Comparison of ENCODE assay signal across 8 mouse cellular contexts in genomic region chr8:109609153-109609502, GRCm38 (mm10). TPM values are rescaled to one million over a fixed set of nuclear protein-coding genes. Genes with fewer than 3 reads are reported as not detected.
A peak's percentile ranks its signal among the peaks of the same experiment; 100 is the strongest.
DNase-seq lines count a peak whose midpoint lies in the region; ATAC-seq and TF ChIP-seq lines count a peak whose summit lies in the region.

No protein-coding gene starts in this region.

- H3K36me3 ChIP-seq in embryonic facial prominence, embryonic 15.5 days, result peaks cover 13% of the 10 kb centered on the region
- H3K36me3 ChIP-seq in hindbrain, embryonic 10.5 days, result peaks cover 20% of the 10 kb centered on the region
- peaks cover 18% of the 10 kb centered on the region for H3K36me3 ChIP-seq in liver, embryonic 12.5 days

- WGBS in embryonic facial prominence, embryonic 15.5 days, result 13% methylated on average over 5 of the region's 5 CpGs
- 29% methylated on average over 5 of the region's 5 CpGs for WGBS in hindbrain, embryonic 10.5 days
- WGBS in liver, embryonic 12.5 days (ENCODE audit: insufficient replicate concordance), result 12% methylated on average over 5 of the region's 5 CpGs
- WGBS in olfactory bulb, adult 2 months, result 16% methylated on average over 5 of the region's 5 CpGs

- no peak for TF ChIP-seq CTCF in olfactory bulb, adult 2 months (IDR thresholded peaks at IDR 0.05; ENCODE audit: insufficient read depth, low read depth, low read length)

- peak overlapping the region; percentile 58 for H3K4me2 ChIP-seq in embryonic facial prominence, embryonic 15.5 days (replicated peaks)
- H3K4me2 ChIP-seq in liver, embryonic 12.5 days, result peak overlapping the region; percentile 91

- TF ChIP-seq POLR2A in olfactory bulb, adult 2 months (IDR thresholded peaks at IDR 0.05; ENCODE audit: insufficient read depth, low read depth, low read length), result no peak

- H3K4me1 ChIP-seq in embryonic facial prominence, embryonic 15.5 days, result peaks cover 12% of the 10 kb centered on the region
- H3K4me1 ChIP-seq in hindbrain, embryonic 10.5 days (replicated peaks), result peaks cover 19% of the 10 kb centered on the region
- H3K4me1 ChIP-seq in liver, embryonic 12.5 days, result peaks cover 37% of the 10 kb centered on the region
- H3K4me1 ChIP-seq in olfactory bulb, adult 2 months (ENCODE audit: control insufficient read depth, insufficient read depth, low read length), result peaks cover 7% of the 10 kb centered on the region

- H3K9ac ChIP-seq in embryonic facial prominence, embryonic 15.5 days, result no peak overlapping the region
- peak overlapping the region; percentile 76 for H3K9ac ChIP-seq in liver, embryonic 12.5 days

- no peak for ATAC-seq in CD4-positive, CD25-positive, alpha-beta regulatory T cell, adult 4 months
- no peak for ATAC-seq in embryonic facial prominence, embryonic 15.5 days (ENCODE audit: insufficient number of reproducible peaks, low FRiP score, low TSS enrichment, low read depth)
- no peak for ATAC-seq in liver, embryonic 12.5 days

- H3K27me3 ChIP-seq in embryonic facial prominence, embryonic 15.5 days, result no peaks in the 10 kb centered on the region
- H3K27me3 ChIP-seq in hindbrain, embryonic 10.5 days (ENCODE audit: insufficient read depth, poor library complexity, severe bottlenecking), result no peaks in the 10 kb centered on the region
- H3K27me3 ChIP-seq in liver, embryonic 12.5 days (replicated peaks), result no peaks in the 10 kb centered on the region

- peak; percentile 26 for DNase-seq in CD4-positive, CD25-positive, alpha-beta regulatory T cell, adult 2 months (ENCODE audit: low read depth, low spot score)
- peak; percentile 27 for DNase-seq in ES-CJ7 (ENCODE audit: low read depth, low spot score)
- DNase-seq in hindbrain, embryonic 10.5 days (ENCODE audit: low spot score), result no peak
- DNase-seq in left cerebral cortex, adult 11 months (ENCODE audit: low spot score), result no peak

- peak overlapping the region; percentile 98 for H3K27ac ChIP-seq in embryonic facial prominence, embryonic 15.5 days (replicated peaks)
- H3K27ac ChIP-seq in hindbrain, embryonic 10.5 days, result peak overlapping the region; percentile 91
- H3K27ac ChIP-seq in liver, embryonic 12.5 days, result peak overlapping the region; percentile 94
- H3K27ac ChIP-seq in olfactory bulb, adult 2 months (ENCODE audit: insufficient read depth, low read depth, low read length), result 0 out of 2 replicates have a peak overlapping the region, but pooled peaks have one; percentile 29

- no peaks in the 10 kb centered on the region for H3K9me3 ChIP-seq in embryonic facial prominence, embryonic 15.5 days (replicated peaks)
- H3K9me3 ChIP-seq in hindbrain, embryonic 10.5 days, result no peaks in the 10 kb centered on the region
- no peaks in the 10 kb centered on the region for H3K9me3 ChIP-seq in liver, embryonic 12.5 days (replicated peaks)

- H3K4me3 ChIP-seq in embryonic facial prominence, embryonic 15.5 days (replicated peaks), result peak overlapping the region; percentile 65
- H3K4me3 ChIP-seq in hindbrain, embryonic 10.5 days, result peak overlapping the region; percentile 69
- H3K4me3 ChIP-seq in liver, embryonic 12.5 days, result peak overlapping the region; percentile 64
- no peak overlapping the region for H3K4me3 ChIP-seq in olfactory bulb, adult 2 months (ENCODE audit: insufficient read depth, low read depth, low read length)

RNA-seq across cellular contexts. Expression of gene Dhodh, which starts 0.7 kb away (rescaled TPM):
- polyA plus RNA-seq in CD4-positive, CD25-positive, alpha-beta regulatory T cell, adult 4 months (2017; shearing (Covaris generic)), result 10 to 100 TPM; 39.2 to 46.8 TPM
- 36.0 and 40.9 TPM in 2 replicates for polyA plus RNA-seq in embryonic facial prominence, embryonic 15.5 days (2015; fragmentation: Nextera tagmentation; extraction: Ambion mirVana)
- 47.6 and 50.6 TPM in 2 replicates for polyA plus RNA-seq in hindbrain, embryonic 10.5 days (2016; fragmentation: Nextera tagmentation; extraction: Ambion mirVana)
- polyA plus RNA-seq in liver, embryonic 12.5 days (2016; fragmentation: Nextera tagmentation; extraction: Ambion mirVana), result 33.3 and 35.3 TPM in 2 replicates
- polyA plus RNA-seq in olfactory bulb, adult 2 months (2012; ENCODE audit: insufficient read depth, insufficient read length, low replicate concordance, missing spikeins), result not detected in 2 replicates

RNA-seq across cellular contexts. Expression of gene Pkd1l3, which starts 5.2 kb away (rescaled TPM):
- under 1 TPM; 0.74 to 0.79 TPM for polyA plus RNA-seq in CD4-positive, CD25-positive, alpha-beta regulatory T cell, adult 4 months (2017; shearing (Covaris generic))
- polyA plus RNA-seq in embryonic facial prominence, embryonic 15.5 days (2015; fragmentation: Nextera tagmentation; extraction: Ambion mirVana), result 0.11 TPM in 1 of 2 replicates, not detected in the other
- 0.21 and 0.24 TPM in 2 replicates for polyA plus RNA-seq in hindbrain, embryonic 10.5 days (2016; fragmentation: Nextera tagmentation; extraction: Ambion mirVana)
- 0.97 and 2.0 TPM in 2 replicates for polyA plus RNA-seq in liver, embryonic 12.5 days (2016; fragmentation: Nextera tagmentation; extraction: Ambion mirVana)
- polyA plus RNA-seq in olfactory bulb, adult 2 months (2012; ENCODE audit: insufficient read depth, insufficient read length, low replicate concordance, missing spikeins), result not detected in 2 replicates

RNA-seq across cellular contexts. Expression of gene Hp, which starts 30.2 kb away (rescaled TPM):
- polyA plus RNA-seq in CD4-positive, CD25-positive, alpha-beta regulatory T cell, adult 4 months (2017; shearing (Covaris generic)), result not detected
- polyA plus RNA-seq in embryonic facial prominence, embryonic 15.5 days (2015; fragmentation: Nextera tagmentation; extraction: Ambion mirVana), result 6.6 and 8.2 TPM in 2 replicates
- 0.93 and 1.2 TPM in 2 replicates for polyA plus RNA-seq in hindbrain, embryonic 10.5 days (2016; fragmentation: Nextera tagmentation; extraction: Ambion mirVana)
- polyA plus RNA-seq in liver, embryonic 12.5 days (2016; fragmentation: Nextera tagmentation; extraction: Ambion mirVana), result 10.5 and 10.8 TPM in 2 replicates
- not detected in 2 replicates for polyA plus RNA-seq in olfactory bulb, adult 2 months (2012; ENCODE audit: insufficient read depth, insufficient read length, low replicate concordance, missing spikeins)

RNA-seq across cellular contexts. Expression of gene Txnl4b, which starts 43.4 kb away (rescaled TPM):
- polyA plus RNA-seq in CD4-positive, CD25-positive, alpha-beta regulatory T cell, adult 4 months (2017; shearing (Covaris generic)), result 10 to 100 TPM; 23.6 to 32.9 TPM
- 23.3 and 27.8 TPM in 2 replicates for polyA plus RNA-seq in embryonic facial prominence, embryonic 15.5 days (2015; fragmentation: Nextera tagmentation; extraction: Ambion mirVana)
- polyA plus RNA-seq in hindbrain, embryonic 10.5 days (2016; fragmentation: Nextera tagmentation; extraction: Ambion mirVana), result 29.0 and 30.5 TPM in 2 replicates
- polyA plus RNA-seq in liver, embryonic 12.5 days (2016; fragmentation: Nextera tagmentation; extraction: Ambion mirVana), result 12.7 and 13.9 TPM in 2 replicates
- polyA plus RNA-seq in olfactory bulb, adult 2 months (2012; ENCODE audit: insufficient read depth, insufficient read length, low replicate concordance, missing spikeins), result not detected in 2 replicates

RNA-seq across cellular contexts. Expression of gene Dhx38, which starts 43.5 kb away (rescaled TPM):
- polyA plus RNA-seq in CD4-positive, CD25-positive, alpha-beta regulatory T cell, adult 4 months (2017; shearing (Covaris generic)), result 10 to 100 TPM; 11.7 to 26.7 TPM
- 20.9 and 22.6 TPM in 2 replicates for polyA plus RNA-seq in embryonic facial prominence, embryonic 15.5 days (2015; fragmentation: Nextera tagmentation; extraction: Ambion mirVana)
- 28.0 and 34.7 TPM in 2 replicates for polyA plus RNA-seq in hindbrain, embryonic 10.5 days (2016; fragmentation: Nextera tagmentation; extraction: Ambion mirVana)
- 18.6 and 19.8 TPM in 2 replicates for polyA plus RNA-seq in liver, embryonic 12.5 days (2016; fragmentation: Nextera tagmentation; extraction: Ambion mirVana)
- polyA plus RNA-seq in olfactory bulb, adult 2 months (2012; ENCODE audit: insufficient read depth, insufficient read length, low replicate concordance, missing spikeins), result 90.7 TPM in 1 of 2 replicates, not detected in the other

Comparison
In these comparisons a context has a peak if more than half of its experiments do, and no peak if none do; other contexts are left out.
1. DNase-seq: peak in CD4-positive, CD25-positive, alpha-beta regulatory T cell, adult 2 months (single experiment) and ES-CJ7 (single experiment); none in hindbrain, embryonic 10.5 days (single experiment) and left cerebral cortex, adult 11 months (single experiment).
2. H3K27ac ChIP-seq: peak in every context shown above with its lines; median percentile 98 in embryonic facial prominence, embryonic 15.5 days; 94 in liver, embryonic 12.5 days; 91 in hindbrain, embryonic 10.5 days; 29 in olfactory bulb, adult 2 months.